Mouse (Mus musculus): ENCODE data around the gene Hid1.

The Hid1 gene

GRCm38 (mm10) chr11:115376722-115377121 lies 9.2 kb upstream of the Hid1 start:
- DNase-seq (ENCODE audit: low read depth, low spot score), result no peak

DNA sequence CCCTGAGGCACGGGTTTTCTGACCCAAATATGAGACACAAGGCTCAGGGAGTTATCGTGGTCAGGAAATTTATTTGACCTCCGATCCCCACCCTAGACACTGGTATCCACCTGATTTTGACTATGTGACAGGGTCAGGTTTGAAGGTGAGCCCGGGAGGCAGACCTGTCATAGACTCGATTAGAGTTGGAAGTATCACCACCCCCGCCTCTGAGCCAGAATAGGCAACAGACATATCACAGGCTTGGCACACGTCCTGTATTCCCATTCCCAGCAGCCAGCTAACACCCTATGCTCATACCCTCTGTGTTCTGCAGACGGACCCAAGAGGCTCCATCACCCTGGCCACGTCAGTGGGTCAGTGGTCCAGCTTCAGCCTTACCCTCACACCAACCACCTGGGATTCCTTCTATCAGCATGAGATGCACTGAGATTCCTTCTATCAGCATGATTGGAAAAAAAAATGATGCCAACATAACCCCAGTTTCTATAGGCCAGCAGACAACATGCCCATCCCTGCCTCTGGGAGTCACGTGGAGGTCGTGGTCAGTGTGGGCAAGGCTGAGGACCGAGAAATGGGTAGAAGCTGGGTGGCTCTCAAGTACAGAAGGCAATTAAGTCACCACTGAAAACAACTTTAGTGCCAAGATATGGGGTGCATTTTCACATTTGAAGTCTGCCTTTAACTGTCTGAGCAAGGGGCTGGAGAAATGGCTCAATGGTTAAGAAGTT lies 7.3 kb upstream of the Hid1 start:
- no peak for DNase-seq (ENCODE audit: low read depth, low spot score)

DNA sequence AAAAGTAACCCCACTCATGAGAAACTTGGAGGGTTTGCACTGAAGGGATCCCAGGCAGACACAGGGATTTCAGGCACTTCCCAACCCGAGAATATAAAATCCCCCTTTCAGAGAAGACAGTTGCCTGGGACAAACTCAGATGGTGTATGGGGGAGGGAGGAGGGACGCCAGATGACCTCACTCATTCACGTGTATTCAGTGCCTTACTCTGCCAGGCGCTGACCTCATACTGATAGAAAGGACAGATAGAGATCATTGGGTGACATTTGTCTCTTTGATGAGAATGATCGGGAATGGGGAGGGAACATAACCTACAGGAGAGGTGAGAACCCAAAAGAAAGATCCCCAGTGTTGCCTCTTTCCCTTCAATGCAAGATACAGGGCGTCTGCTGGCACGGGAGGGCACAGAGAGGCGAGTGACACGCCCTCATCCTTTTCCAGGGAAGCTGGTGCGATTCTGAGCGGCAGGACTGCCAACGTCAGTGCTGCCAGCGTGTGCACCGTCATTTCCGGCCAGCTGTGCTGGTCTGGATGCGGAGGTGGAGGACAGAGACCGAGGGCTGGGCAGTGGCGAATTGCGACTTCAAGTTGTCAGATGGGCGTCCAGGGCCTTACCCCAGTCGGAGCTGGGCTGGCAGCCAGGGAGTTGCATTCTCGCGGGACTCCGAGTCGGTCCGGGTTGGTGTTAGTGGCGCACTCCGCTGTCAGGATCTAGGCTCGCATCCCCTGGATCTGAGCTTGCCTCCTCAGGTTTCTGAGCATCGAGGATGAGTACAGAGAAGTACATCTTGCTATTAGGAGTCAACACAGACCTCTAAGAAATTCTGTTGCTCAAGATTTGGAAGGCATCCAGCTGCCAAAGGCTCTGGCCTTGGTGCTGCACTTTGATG lies 6.5 kb upstream of the Hid1 start:
- peak; percentile 25 for DNase-seq (ENCODE audit: low read depth, low spot score)

DNA sequence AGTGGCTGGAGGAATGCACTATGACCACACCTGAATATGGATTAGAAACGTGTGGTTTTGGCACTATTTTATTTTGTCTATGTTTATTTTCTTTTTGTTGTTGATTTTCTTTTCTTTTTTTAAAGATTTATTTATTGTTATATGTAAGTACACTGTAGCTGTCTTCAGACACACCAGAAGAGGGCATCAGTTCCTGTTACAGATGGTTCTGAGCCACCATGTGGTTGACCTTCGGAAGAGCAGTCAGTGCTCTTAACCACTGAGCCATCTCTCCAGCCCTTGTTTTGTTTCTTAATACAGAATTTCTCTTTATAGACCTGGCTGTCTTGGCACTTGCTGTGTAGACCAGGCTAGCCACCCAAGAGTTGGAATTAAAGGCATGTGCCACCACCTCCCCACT lies 5.2 kb upstream of the Hid1 start:
- no peak for DNase-seq (ENCODE audit: low read depth, low spot score)

DNA sequence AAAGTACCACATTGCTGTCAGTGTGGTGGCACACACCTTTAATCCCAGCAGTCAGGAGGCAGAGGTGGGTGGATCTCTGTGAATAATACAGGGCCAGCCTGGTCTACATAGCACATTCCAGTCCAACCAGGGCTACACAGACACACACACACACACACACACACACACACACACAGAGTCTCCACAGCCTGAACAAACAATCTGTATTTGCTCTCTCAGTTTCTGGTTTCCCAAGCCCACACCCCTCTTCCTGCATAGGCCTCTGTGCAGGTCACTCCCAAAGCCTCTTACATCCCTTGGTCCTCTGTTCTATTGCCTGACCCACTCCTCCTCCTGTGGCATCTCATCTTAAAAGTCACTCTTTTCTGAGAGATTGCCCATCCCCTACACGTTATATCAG lies 4.5 kb upstream of the Hid1 start:
- no peak for DNase-seq (ENCODE audit: low read depth, low spot score)

DNA sequence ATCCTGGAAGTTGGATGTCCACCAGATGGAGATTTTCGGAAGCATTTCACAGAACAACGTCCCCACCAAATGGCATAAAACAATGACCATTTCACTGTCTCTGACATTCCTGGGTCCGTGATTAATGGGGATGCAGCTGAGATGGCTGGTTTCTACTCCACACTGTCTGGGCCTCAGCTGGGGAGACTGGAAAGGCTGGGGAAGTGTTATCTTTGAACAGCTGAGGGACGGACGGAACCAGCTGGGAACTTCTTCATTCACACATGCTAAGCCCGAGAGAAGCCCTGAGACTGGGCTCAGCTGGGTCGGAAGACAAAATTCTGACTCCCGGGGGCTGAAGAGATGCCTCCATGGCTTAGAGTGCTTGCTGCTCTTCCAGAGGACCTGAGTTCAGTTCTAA lies 3.8 kb upstream of the Hid1 start:
- DNase-seq (ENCODE audit: low read depth, low spot score), result no peak

- no peak for DNase-seq (ENCODE audit: low read depth, low spot score)
These were observed 2.8 kb upstream of the Hid1 start for GRCm38 (mm10) chr11:115370368-115370767.

- DNase-seq (ENCODE audit: low read depth, low spot score), result peak; percentile 45
These were observed 706 bp downstream of the Hid1 start for GRCm38 (mm10) chr11:115366706-115367394.

DNA sequence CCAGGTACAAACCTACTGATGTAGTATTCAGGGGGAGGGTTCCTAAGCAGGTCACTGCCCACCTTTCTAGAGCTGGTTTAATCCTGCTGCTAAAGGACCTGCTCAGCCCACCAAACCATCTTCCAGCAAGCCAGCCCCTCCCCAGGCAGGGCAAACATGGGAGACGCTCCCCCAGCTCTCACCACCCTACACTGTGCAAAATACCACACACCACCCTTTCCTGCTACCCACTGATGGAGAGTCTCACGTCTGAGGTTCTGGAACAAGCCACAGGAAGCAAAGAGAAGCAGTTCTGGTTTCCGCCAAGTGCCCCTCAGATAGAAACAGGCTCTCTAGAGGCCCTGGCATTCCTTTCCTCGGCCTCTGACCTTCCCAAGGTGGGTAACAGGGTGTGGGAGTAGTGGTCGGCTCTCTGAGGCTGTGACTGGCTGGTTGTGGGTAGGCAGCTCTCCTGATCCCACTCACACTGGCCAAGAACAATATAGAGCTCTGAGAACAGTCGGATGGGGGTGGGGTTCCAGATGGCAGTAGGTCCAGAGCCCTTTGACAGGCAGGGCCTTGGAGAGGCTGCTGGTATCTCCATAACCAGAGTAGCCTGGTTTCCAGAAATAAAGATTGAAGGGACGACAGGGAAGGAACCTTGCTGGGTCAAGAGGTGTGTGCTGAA lies 1.4 kb downstream of the Hid1 start:
- peak; percentile 42 for DNase-seq (ENCODE audit: low read depth, low spot score)

GRCm38 (mm10) chr11:115364136-115364535 lies 3.4 kb downstream of the Hid1 start:
- no peak for DNase-seq (ENCODE audit: low read depth, low spot score)

GRCm38 (mm10) chr11:115359726-115360125 lies 7.8 kb downstream of the Hid1 start:
- no peak for DNase-seq (ENCODE audit: low read depth, low spot score)

DNA sequence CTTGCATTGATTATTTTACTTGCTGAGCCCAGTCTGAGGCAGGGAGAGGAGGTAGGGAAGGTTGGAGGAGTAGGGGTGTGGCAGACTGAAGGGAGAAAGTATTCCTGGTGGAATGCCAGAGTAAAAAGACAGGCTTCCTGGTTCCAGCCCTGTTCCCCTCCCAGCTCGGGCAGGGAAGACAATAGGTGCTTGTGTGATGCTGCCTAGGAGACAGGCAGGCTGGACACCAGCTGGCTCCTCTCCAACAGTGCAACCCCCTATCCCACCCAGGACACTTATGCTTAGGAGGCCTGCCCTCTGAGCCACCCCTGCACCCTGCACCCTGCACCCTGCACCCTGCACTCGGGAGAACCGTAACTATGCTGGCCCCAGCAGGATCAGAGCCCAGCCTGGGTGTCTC lies 8.3 kb downstream of the Hid1 start:
- no peak for DNase-seq (ENCODE audit: low read depth, low spot score)

DNA sequence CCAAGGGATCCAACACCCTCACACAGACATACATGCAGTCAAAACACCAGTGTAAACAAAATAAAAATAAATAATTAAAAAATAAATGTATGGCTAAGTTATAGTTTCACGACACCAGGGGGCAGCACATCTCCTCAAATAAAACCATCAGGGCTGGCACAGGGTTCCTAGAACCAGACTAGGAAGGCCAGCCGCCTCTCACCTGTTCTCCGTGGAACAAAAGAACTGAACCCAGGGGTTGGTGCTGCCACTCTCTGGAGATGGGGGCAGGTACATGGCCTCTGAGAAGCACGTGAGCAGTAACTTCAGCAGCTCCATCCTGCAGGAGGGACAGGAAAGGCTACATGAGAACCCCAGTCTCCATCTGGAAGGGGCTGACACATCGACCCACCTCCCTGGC lies 9.1 kb downstream of the Hid1 start:
- peak; percentile 79 for DNase-seq (ENCODE audit: low read depth, low spot score)

GRCm38 (mm10) chr11:115354183-115354582 lies 13.4 kb downstream of the Hid1 start:
- DNase-seq (ENCODE audit: low read depth, low spot score), result peak; percentile 79

DNA sequence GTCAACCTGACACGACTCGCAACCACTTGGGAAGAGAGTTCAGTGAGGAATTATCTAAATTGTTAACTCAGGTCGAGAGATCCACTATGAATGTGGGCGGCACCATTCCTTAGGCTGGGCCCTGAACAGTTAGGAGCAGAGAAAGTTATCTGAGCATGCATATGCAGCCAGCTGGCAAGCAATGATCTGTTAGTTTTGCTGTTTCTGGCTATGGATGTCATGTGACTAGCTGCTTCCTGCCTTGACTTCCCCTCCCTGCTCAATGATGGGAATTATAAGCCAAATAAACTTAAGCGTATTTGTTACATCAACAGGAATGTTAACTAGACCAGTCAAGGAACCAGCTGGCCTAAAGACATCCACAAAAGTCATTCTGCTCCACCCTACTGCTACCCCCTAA lies 14.2 kb downstream of the Hid1 start:
- no peak for DNase-seq (ENCODE audit: low read depth, low spot score)

DNA sequence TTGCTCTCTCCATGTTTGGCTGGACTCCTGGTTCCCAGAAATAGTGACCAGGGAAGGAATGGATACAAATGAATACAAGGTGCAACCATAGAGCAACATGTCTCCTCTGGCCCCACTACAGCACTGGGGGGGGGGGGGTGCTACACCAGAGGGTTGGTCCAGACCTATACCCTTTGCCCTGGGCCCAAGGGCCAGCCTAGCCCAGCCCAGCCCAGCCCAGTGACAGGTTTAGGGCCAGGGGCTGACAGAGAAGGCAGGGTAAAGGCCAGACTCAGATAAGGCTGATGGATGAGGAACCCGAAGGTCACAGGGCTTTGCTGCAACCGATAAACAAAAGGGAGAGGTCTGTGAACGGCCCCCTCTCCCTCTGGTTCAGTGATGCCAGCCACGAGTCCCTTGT lies 17.6 kb downstream of the Hid1 start:
- DNase-seq (ENCODE audit: low read depth, low spot score), result no peak

DNA sequence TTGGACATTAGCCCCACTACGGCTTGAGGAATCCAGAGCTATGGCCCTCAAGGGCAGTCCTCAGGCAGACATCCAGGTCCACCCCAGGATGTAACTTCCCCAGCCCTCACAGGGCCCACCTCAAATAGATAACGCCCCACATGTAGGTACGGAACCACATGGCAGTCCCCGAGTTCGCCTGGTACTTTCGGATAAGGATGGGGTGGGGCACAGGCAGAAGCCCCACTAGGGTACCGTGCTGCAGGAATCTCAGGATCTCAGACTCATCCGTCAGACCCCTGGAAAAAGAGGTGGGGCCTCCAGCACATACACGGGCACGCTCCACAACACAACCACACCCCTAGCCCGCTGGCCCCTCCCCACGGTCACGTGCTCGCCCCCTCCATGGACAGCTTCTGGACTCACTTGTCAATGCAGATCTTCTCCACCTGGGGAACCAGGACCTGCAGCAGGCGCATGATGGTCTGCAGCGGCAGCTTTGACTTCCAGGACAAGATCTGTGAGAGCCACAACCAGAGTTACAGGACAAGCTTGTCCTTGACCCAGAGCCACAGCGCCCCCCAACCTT lies 18.8 kb downstream of the Hid1 start:
- DNase-seq (ENCODE audit: low read depth, low spot score), result no peak

DNA sequence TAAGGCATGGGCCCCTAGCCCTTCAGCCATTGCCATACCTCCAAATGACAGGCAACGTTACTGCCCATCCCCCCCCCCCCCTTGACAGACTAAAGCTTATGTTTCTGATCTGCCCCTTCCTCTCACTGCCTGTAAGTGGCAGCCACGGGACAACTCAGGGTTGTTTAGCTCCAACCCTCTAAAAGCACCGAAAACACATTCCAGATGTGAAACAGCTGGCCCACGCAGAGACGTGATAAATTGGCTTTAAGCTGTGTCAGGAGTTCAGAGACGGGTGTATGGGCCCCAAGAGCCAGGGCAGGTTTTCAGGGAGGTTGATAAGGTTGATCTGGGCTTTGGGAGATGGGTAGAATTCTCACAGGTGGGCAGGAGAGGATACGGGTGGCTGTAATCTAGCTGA lies 22.0 kb downstream of the Hid1 start:
- DNase-seq (ENCODE audit: low read depth, low spot score), result no peak

DNA sequence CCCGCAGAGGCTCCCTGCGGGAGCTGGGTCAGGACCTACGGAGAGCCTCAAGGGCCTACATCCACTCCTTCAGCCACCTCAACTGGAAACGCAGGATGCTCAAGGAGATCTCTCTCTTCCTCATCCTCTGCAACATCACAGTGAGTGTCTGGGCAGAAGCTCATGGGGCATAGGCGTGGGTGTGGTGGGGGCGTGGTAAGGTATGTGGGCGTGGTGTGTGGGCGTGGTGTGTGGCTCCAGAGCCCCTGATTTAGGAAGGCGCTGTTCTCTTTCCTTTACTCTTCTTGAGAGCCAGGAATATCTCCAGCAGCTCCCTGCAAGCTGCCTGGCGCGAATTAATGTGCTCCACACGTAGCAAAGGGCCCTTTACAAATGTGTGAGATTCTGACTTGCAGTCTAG lies 22.6 kb downstream of the Hid1 start:
- DNase-seq (ENCODE audit: low read depth, low spot score), result no peak

- no peak for DNase-seq (ENCODE audit: low read depth, low spot score)
These were observed 25.7 kb downstream of the Hid1 start for GRCm38 (mm10) chr11:115341866-115342265.

- no peak for DNase-seq (ENCODE audit: low read depth, low spot score)
These were observed 26.3 kb downstream of the Hid1 start for GRCm38 (mm10) chr11:115341246-115341645.

DNA sequence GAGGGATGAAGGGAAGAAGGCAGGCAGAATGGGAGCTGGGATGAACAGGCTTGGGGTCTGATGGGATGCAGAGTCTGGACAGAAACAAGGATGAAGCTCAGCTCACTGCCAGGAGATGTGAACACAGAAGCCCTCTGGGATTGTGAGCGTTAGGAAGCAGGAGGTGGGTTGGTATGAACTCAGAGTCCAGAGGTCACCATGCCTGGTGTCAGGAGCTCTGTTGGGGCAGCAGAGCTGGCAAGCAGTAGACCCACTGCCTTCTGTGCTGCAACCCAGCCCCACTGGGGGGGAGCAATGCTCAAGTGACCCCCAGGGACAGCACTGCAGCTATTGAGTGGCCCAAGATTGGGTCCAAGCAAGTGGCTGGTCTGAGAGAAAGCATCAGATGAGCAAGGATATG lies 29.7 kb downstream of the Hid1 start:
- DNase-seq (ENCODE audit: low read depth, low spot score), result no peak
